15 mouse cellular contexts compared by ENCODE assay signal in genomic region chr16:56359101-56359500, GRCm38 (mm10).
"Had no signal": no experiment of that assay in that cellular context is flagged by ENCODE, and none has a peak within 500 bp of the region (broad histone marks: within the 10 kb centered on the region; RNA-seq: fewer than 3 reads in every experiment).

No protein-coding gene starts in this region.

- H3K4me2 ChIP-seq: limb, embryonic 13.5 days; lung, embryonic 15.5 days; neural tube, embryonic 15.5 days had no signal

- H3K9me3 ChIP-seq: limb, embryonic 13.5 days; lung, embryonic 15.5 days; midbrain, embryonic 10.5 days; neural tube, embryonic 15.5 days had no signal

- H3K9ac ChIP-seq: limb, embryonic 13.5 days; liver, embryonic 14.5 days; lung, embryonic 15.5 days; neural tube, embryonic 15.5 days had no signal

- H3K4me3 ChIP-seq: layer of hippocampus, adult 2 months; limb, embryonic 13.5 days; lung, embryonic 15.5 days; midbrain, embryonic 10.5 days; myocyte; neural tube, embryonic 15.5 days had no signal

- DNase-seq: kidney, postnatal 10 days; kidney, postnatal 4 days; left cerebral cortex, postnatal 4 days; lung, postnatal 4 days; midbrain, embryonic 14.5 days; right cerebral cortex, adult 18-20 months; right cerebral cortex, postnatal 25 days had no signal

- H3K36me3 ChIP-seq: limb, embryonic 13.5 days; lung, embryonic 15.5 days; midbrain, embryonic 10.5 days; neural tube, embryonic 15.5 days had no signal

- H3K27me3 ChIP-seq: limb, embryonic 13.5 days; lung, embryonic 15.5 days; neural tube, embryonic 15.5 days had no signal

- H3K4me1 ChIP-seq: limb, embryonic 13.5 days; lung, embryonic 15.5 days; midbrain, embryonic 10.5 days; neural tube, embryonic 15.5 days had no signal

- H3K27ac ChIP-seq: layer of hippocampus, adult 2 months; limb, embryonic 13.5 days; liver, embryonic 14.5 days; lung, embryonic 15.5 days; midbrain, embryonic 10.5 days; neural tube, embryonic 15.5 days; stomach, postnatal 0 days had no signal
